Mouse (Mus musculus) limb, embryonic 13.5 days (tissue): ENCODE data around the gene Orc4. TPM values are rescaled to one million over a fixed set of nuclear protein-coding genes. Genes with fewer than 3 reads are reported as not detected.
A peak's percentile ranks its signal among the peaks of the same experiment; 100 is the strongest.
"Not testable (repeated sequence)": the region's sequence is repeated elsewhere in the genome, so short reads cannot be mapped to it uniquely, and the experiment has no call there.

Experiments used
- ATAC-seq: fragments of 200-750 bp; cut with Nextera tagmentation; 2 replicates; pipeline ENCODE4 v1.8.0; 2017; ENCODE audit warnings: low read depth, moderate number of reproducible peaks, moderate TSS enrichment; ENCODE audit not compliant: low FRiP score
- H3K27ac ChIP-seq: fragments of 300-500 bp; sonication (generic); 2 replicates; pipeline ENCODE4 v1.5.1; 2015; ENCODE audit warnings: inconsistent platforms, mild to moderate bottlenecking, moderate library complexity
- H3K27me3 ChIP-seq: fragments of 300-500 bp; sonication (generic); 2 replicates; pipeline ENCODE4 v1.6.1; 2015; ENCODE audit warnings: mild to moderate bottlenecking, inconsistent platforms
- H3K36me3 ChIP-seq: fragments of 300-500 bp; sonication (generic); 2 replicates; pipeline ENCODE4 v1.6.1; 2015; ENCODE audit warnings: inconsistent platforms, mild to moderate bottlenecking, moderate library complexity
- H3K4me1 ChIP-seq: fragments of 300-500 bp; sonication (generic); 2 replicates; pipeline ENCODE4 v1.6.1; 2015; ENCODE audit warnings: inconsistent platforms
- H3K4me2 ChIP-seq: fragments of 300-500 bp; sonication (generic); replicated peaks from 2 replicates; pipeline ENCODE4 v1.6.1; 2015; ENCODE audit warnings: inconsistent platforms, mild to moderate bottlenecking, moderate library complexity
- H3K4me3 ChIP-seq: fragments of 300-500 bp; sonication (generic); 2 replicates; pipeline ENCODE4 v1.5.1; 2015; ENCODE audit warnings: moderate library complexity, mild to moderate bottlenecking, inconsistent platforms
- H3K9ac ChIP-seq: fragments of 300-500 bp; sonication (generic); 2 replicates; pipeline ENCODE4 v1.6.1; 2015; ENCODE audit warnings: mild to moderate bottlenecking, inconsistent platforms
- H3K9me3 ChIP-seq: fragments of 300-500 bp; sonication (generic); 2 replicates; pipeline ENCODE4 v1.6.1; 2016; ENCODE audit warnings: inconsistent platforms
- WGBS: fragments of 180-500 bp; shearing (Covaris S2); methylation state at CpG from one replicate; pipeline ENCODE4 v1.1.7; 2015; 5-methylcytosine and 5-hydroxymethylcytosine counted together
- polyA plus RNA-seq: library from polyadenylated mRNA; unstranded; fragments of >200 nt; fragmentation: Nextera tagmentation; extraction: Ambion mirVana; gene quantifications from 2 replicates; pipeline ENCODE4 v1.2.1, GENCODE M21; 2015

The Orc4 gene
- polyA plus RNA-seq, 1 experiment from 2014 or later, result 120 TPM

- peak; percentile 24; the same call in 1 of the 2 replicates for ATAC-seq
- Histone ChIP-seq H3K4me3 (no peak overlapping the region), H3K27ac (no peak overlapping the region), H3K9me3 (no peaks in the 10 kb centered on the region), H3K36me3 (peaks cover 6% of the 10 kb centered on the region), H3K27me3 (no peaks in the 10 kb centered on the region), H3K9ac (no peak overlapping the region), H3K4me2 (no peak overlapping the region), H3K4me1 (peaks cover 3% of the 10 kb centered on the region; the same call in 1 of the 2 replicates)
Measured at GRCm38 (mm10) chr2:48885945-48886344, 64.1 kb downstream of the Orc4 start.

DNA sequence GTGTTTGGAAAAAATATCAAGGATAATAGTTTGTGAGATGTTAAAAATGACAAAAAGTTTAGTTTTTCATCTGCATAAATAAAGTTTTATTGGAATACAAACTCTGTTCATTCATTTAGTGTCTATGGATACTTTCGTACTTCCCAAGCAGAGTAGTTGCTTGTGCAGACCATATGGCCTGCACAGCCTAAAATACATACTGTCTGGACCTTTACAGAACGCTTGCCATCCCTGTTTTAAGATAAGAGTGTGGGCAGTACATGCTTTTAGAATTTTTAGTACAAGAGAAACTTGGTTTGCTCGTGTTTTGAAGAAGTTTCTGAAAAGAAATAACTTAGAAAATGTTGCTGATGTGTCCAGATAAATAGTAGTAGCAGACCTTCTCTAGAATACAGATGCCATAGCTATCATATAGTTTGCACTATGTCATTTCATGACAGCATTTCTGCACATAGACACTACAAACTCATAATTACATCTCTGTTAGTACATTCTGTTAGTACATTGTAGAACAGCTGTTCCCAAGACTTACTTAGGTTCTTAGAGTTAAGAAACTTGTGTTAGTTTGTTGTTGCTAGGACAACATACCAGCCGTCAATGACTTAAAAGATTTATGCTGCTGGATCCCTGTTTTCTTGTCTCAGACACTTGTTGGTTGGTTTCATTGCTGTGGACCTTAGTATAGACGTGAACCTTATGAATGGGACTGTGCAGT lies 81.7 kb downstream of the Orc4 start:
- no peak overlapping the region for H3K9ac ChIP-seq
- 77% methylated on average over 5 of the region's 5 CpGs for WGBS

GRCm38 (mm10) chr2:48865596-48865995 lies 84.5 kb downstream of the Orc4 start:
- WGBS, result 95% methylated on average over 6 of the region's 6 CpGs
- H3K9ac ChIP-seq, H3K36me3 ChIP-seq, ATAC-seq, H3K4me3 ChIP-seq, H3K4me2 ChIP-seq, H3K9me3 ChIP-seq, H3K27ac ChIP-seq, H3K27me3 ChIP-seq, H3K4me1 ChIP-seq: not testable (repeated sequence)

More for the DNA sequence above, 81.7 kb downstream of the Orc4 start:
- Histone ChIP-seq H3K4me1 (no peaks in the 10 kb centered on the region), H3K27ac (no peak overlapping the region), H3K4me2 (no peak overlapping the region), H3K27me3 (no peaks in the 10 kb centered on the region), H3K36me3 (no peaks in the 10 kb centered on the region), H3K9me3 (no peaks in the 10 kb centered on the region), H3K4me3 (no peak overlapping the region)
- no peak for ATAC-seq

Other genes starting within 250 kb of the Orc4 start
- 20.3 and 21.1 TPM in 2 replicates for gene Acvr2a, start 136.2 kb downstream of the Orc4 start, polyA plus RNA-seq
- 27.7 and 30.9 TPM in 2 replicates for gene Mbd5, start 769 bp downstream of the Orc4 start, polyA plus RNA-seq